Mouse (Mus musculus): ENCODE data around the gene Kcnb1. TPM values are rescaled to one million over a fixed set of nuclear protein-coding genes. Genes with fewer than 3 reads are reported as not detected.

Kcnb1 gene
- total and polyA plus RNA-seq, 2 experiments from 2014 or later: 1.7 to 4.8 TPM

DNA sequence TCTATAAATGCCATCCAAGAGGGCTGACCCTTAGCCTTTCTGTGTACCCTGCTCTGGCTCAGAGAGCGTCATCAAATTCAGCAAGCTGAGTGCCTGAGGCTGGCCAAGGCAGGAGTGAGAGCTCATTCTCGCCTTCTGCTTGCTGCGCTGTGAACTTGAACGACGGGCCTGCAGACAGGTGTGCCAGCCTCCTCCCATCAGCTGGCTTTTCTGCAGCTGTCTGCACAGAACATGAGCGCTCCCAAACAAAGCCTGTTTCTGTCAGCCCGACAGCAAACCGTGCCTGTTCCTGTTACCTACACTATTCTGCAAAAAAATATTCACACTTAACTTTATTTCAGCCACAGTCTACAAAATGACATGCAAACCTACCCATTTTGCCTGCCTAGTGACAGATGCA is 80.4 kb downstream of the Kcnb1 start:
- DNase-seq (ENCODE audit: low spot score): no peak
- 75% methylated on average over 8 of the region's 8 CpGs for WGBS
- ATAC-seq (ENCODE audit: insufficient read depth, low read depth): no peak
- Histone ChIP-seq H3K36me3 (replicated peaks; ENCODE audit: control insufficient read depth, insufficient read depth, low read length) (0 out of 2 replicates have a peak, but pooled peaks cover 9% of the 10 kb centered on the region), H3K9me3 (replicated peaks; ENCODE audit: control insufficient read depth, low read length) (no peaks in the 10 kb centered on the region), H3K27me3 (ENCODE audit: control insufficient read depth, insufficient read depth, low read length) (no peaks in the 10 kb centered on the region), H3K4me3 (ENCODE audit: low read depth, low read length) (no peak overlapping the region), H3K4me2 (ENCODE audit: low read depth, low read length) (no peak overlapping the region), H3K9ac (replicated peaks; ENCODE audit: low read depth, low read length) (no peak overlapping the region), H3K4me1 (ENCODE audit: control insufficient read depth, insufficient read depth) (no peaks in the 10 kb centered on the region), H3K27ac (ENCODE audit: low read depth) (no peak overlapping the region)
- TF ChIP-seq CTCF (IDR thresholded peaks at IDR 0.05; ENCODE audit: low read depth) (no peak), EP300 (IDR thresholded peaks at IDR 0.05; ENCODE audit: low read depth) (no peak)

DNA sequence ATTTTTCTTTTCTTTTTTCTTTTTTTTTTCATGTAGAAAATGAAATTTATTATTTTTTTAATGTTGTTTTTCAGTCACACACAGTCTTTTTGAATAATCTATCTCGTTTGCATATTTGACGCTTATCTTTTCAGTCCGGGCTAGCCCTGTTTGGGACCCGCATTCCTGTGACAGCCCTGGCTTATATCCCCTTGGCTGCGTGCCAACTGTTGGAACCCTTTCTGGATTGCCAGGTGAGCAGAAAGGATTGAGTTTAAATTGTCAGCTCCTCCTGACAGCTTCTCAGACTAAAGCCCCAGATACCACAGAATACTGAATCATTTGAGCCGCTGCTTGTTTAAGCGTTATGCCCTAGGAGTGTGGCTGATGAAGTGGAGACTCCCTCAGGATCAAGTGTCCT is 86.4 kb downstream of the Kcnb1 start:
- 33% methylated on average over 7 of the region's 7 CpGs for WGBS
- no peaks in the 10 kb centered on the region for H3K27me3 ChIP-seq (ENCODE audit: control insufficient read depth, insufficient read depth, low read length)
- 0 out of 2 replicates have a peak, but pooled peaks cover 9% of the 10 kb centered on the region for H3K36me3 ChIP-seq (replicated peaks; ENCODE audit: control insufficient read depth, insufficient read depth, low read length)
- H3K4me3 ChIP-seq (ENCODE audit: low read depth, low read length): no peak overlapping the region
- no peak overlapping the region for H3K4me2 ChIP-seq (ENCODE audit: low read depth, low read length)
- no peak for TF ChIP-seq CTCF (IDR thresholded peaks at IDR 0.05; ENCODE audit: low read depth)
- no peak for TF ChIP-seq EP300 (IDR thresholded peaks at IDR 0.05; ENCODE audit: low read depth)
- DNase-seq (ENCODE audit: low spot score) (no peak), ATAC-seq (ENCODE audit: insufficient read depth, low read depth) (no peak)
- H3K9me3 ChIP-seq (replicated peaks; ENCODE audit: control insufficient read depth, low read length): no peaks in the 10 kb centered on the region
- H3K4me1 ChIP-seq (ENCODE audit: control insufficient read depth, insufficient read depth): no peaks in the 10 kb centered on the region
- no peak overlapping the region for H3K9ac ChIP-seq (replicated peaks; ENCODE audit: low read depth, low read length)
- no peak overlapping the region for H3K27ac ChIP-seq (ENCODE audit: low read depth)

- H3K4me1 ChIP-seq (ENCODE audit: control insufficient read depth, insufficient read depth): no peaks in the 10 kb centered on the region
- H3K9me3 ChIP-seq (replicated peaks; ENCODE audit: control insufficient read depth, low read length): no peaks in the 10 kb centered on the region
- TF ChIP-seq EP300 (IDR thresholded peaks at IDR 0.05; ENCODE audit: low read depth) (no peak), CTCF (IDR thresholded peaks at IDR 0.05; ENCODE audit: low read depth) (no peak)
- no peak overlapping the region for H3K27ac ChIP-seq (ENCODE audit: low read depth)
- H3K4me3 ChIP-seq (ENCODE audit: low read depth, low read length): no peak overlapping the region
- 0 out of 2 replicates have a peak, but pooled peaks cover 9% of the 10 kb centered on the region for H3K36me3 ChIP-seq (replicated peaks; ENCODE audit: control insufficient read depth, insufficient read depth, low read length)
- H3K4me2 ChIP-seq (ENCODE audit: low read depth, low read length): peak overlapping the region; percentile 20; the same call in 1 of the 2 replicates
- H3K9ac ChIP-seq (replicated peaks; ENCODE audit: low read depth, low read length): no peak overlapping the region
- no peak; the same call in 1 of the 2 replicates for ATAC-seq (ENCODE audit: insufficient read depth, low read depth)
- DNase-seq (ENCODE audit: low spot score): no peak
- H3K27me3 ChIP-seq (ENCODE audit: control insufficient read depth, insufficient read depth, low read length): no peaks in the 10 kb centered on the region
- 50% methylated on average over 17 of the region's 17 CpGs for WGBS
Observed at GRCm38 (mm10) chr2:167101743-167102441, 88.1 kb downstream of the Kcnb1 start.

DNA sequence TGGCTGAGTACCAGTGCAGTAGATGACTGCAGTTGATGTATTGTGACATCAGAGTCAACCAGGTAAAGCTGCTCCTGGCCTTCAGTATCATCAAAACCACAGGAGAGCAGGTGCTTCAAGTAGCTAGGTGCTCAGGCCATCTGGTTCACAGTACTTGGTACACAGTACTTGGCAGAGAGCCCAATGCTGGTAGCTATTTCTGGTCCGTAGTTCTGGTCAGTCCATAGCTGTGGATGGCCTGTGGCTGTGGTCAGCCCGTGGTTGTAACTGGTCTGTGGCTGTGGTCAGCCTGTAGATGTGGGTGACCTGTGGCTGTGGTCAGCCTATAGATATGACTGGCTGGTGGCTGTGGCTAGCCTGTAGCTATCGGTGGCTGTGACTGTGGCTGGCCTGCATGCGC is 95.3 kb downstream of the Kcnb1 start:
- no peaks in the 10 kb centered on the region for H3K27me3 ChIP-seq (ENCODE audit: control insufficient read depth, insufficient read depth, low read length)
- H3K9ac ChIP-seq (replicated peaks; ENCODE audit: low read depth, low read length): no peak overlapping the region
- DNase-seq (ENCODE audit: low spot score) (no peak), ATAC-seq (ENCODE audit: insufficient read depth, low read depth) (no peak)
- H3K9me3 ChIP-seq (replicated peaks; ENCODE audit: control insufficient read depth, low read length): no peaks in the 10 kb centered on the region
- WGBS: 76% methylated on average over 4 of the region's 4 CpGs
- H3K4me3 ChIP-seq (ENCODE audit: low read depth, low read length): no peak overlapping the region
- H3K27ac ChIP-seq (ENCODE audit: low read depth): no peak overlapping the region
- no peaks in the 10 kb centered on the region for H3K36me3 ChIP-seq (replicated peaks; ENCODE audit: control insufficient read depth, insufficient read depth, low read length)
- TF ChIP-seq EP300 (IDR thresholded peaks at IDR 0.05; ENCODE audit: low read depth) (no peak), CTCF (IDR thresholded peaks at IDR 0.05; ENCODE audit: low read depth) (no peak)
- H3K4me1 ChIP-seq (ENCODE audit: control insufficient read depth, insufficient read depth): no peaks in the 10 kb centered on the region
- no peak overlapping the region for H3K4me2 ChIP-seq (ENCODE audit: low read depth, low read length)

GRCm38 (mm10) chr2:167093171-167093900 is 96.6 kb downstream of the Kcnb1 start:
- Histone ChIP-seq H3K27ac (ENCODE audit: low read depth) (no peak overlapping the region), H3K9ac (replicated peaks; ENCODE audit: low read depth, low read length) (no peak overlapping the region), H3K36me3 (replicated peaks; ENCODE audit: control insufficient read depth, insufficient read depth, low read length) (no peaks in the 10 kb centered on the region), H3K27me3 (ENCODE audit: control insufficient read depth, insufficient read depth, low read length) (no peaks in the 10 kb centered on the region), H3K4me3 (ENCODE audit: low read depth, low read length) (no peak overlapping the region), H3K4me2 (ENCODE audit: low read depth, low read length) (no peak overlapping the region), H3K9me3 (replicated peaks; ENCODE audit: control insufficient read depth, low read length) (no peaks in the 10 kb centered on the region), H3K4me1 (ENCODE audit: control insufficient read depth, insufficient read depth) (no peaks in the 10 kb centered on the region)
- DNase-seq (ENCODE audit: low spot score): no peak
- ATAC-seq (ENCODE audit: insufficient read depth, low read depth): no peak
- TF ChIP-seq CTCF (IDR thresholded peaks at IDR 0.05; ENCODE audit: low read depth) (no peak), EP300 (IDR thresholded peaks at IDR 0.05; ENCODE audit: low read depth) (no peak)
- 80% methylated on average over 13 of the region's 13 CpGs for WGBS
